Mouse (Mus musculus) olfactory bulb, adult 2 months (tissue): ENCODE data around the gene Atp5g2. TPM values are rescaled to one million over a fixed set of nuclear protein-coding genes. Genes with fewer than 3 reads are reported as not detected.

Experiments
- H3K27ac ChIP-seq: fragments of 200-500 bp; 2 replicates; pipeline ENCODE4 v1.5.1; 2012; ENCODE audit warnings: low read depth, low read length; ENCODE audit not compliant: insufficient read depth
- H3K4me1 ChIP-seq: fragments of 200-500 bp; 2 replicates; pipeline ENCODE4 v1.6.1; 2012; ENCODE audit warnings: low read length; ENCODE audit not compliant: control insufficient read depth, insufficient read depth
- H3K4me3 ChIP-seq: fragments of 200-500 bp; 2 replicates; pipeline ENCODE4 v1.5.1; 2012; ENCODE audit warnings: mild to moderate bottlenecking, low read depth, low read length, moderate library complexity; ENCODE audit not compliant: insufficient read depth
- CTCF ChIP-seq: fragments of 200-500 bp; IDR thresholded peaks from 2 replicates; pipeline ENCODE4 v1.5.1; 2012; ENCODE audit warnings: low read depth, mild to moderate bottlenecking, low read length, moderate library complexity; ENCODE audit not compliant: insufficient read depth
- POLR2A ChIP-seq: fragments of 200-500 bp; IDR thresholded peaks from 2 replicates; pipeline ENCODE4 v1.6.1; 2012; ENCODE audit warnings: mild to moderate bottlenecking, low read depth, low read length, moderate library complexity; ENCODE audit not compliant: insufficient read depth
- WGBS: fragments of 180-500 bp; shearing (Covaris S2); methylation state at CpG from one replicate; pipeline ENCODE4 v1.1.7; 2018; 5-methylcytosine and 5-hydroxymethylcytosine counted together
- polyA plus RNA-seq: library from polyadenylated mRNA; stranded (reverse); fragments of >200 nt; gene quantifications from 2 replicates; pipeline ENCODE4 v1.2.4, GENCODE M21; 2012; ENCODE audit warnings: low replicate concordance; ENCODE audit not compliant: missing spikeins, insufficient read depth, insufficient read length

Gene Atp5g2
- not detected in 2 replicates for polyA plus RNA-seq

DNA sequence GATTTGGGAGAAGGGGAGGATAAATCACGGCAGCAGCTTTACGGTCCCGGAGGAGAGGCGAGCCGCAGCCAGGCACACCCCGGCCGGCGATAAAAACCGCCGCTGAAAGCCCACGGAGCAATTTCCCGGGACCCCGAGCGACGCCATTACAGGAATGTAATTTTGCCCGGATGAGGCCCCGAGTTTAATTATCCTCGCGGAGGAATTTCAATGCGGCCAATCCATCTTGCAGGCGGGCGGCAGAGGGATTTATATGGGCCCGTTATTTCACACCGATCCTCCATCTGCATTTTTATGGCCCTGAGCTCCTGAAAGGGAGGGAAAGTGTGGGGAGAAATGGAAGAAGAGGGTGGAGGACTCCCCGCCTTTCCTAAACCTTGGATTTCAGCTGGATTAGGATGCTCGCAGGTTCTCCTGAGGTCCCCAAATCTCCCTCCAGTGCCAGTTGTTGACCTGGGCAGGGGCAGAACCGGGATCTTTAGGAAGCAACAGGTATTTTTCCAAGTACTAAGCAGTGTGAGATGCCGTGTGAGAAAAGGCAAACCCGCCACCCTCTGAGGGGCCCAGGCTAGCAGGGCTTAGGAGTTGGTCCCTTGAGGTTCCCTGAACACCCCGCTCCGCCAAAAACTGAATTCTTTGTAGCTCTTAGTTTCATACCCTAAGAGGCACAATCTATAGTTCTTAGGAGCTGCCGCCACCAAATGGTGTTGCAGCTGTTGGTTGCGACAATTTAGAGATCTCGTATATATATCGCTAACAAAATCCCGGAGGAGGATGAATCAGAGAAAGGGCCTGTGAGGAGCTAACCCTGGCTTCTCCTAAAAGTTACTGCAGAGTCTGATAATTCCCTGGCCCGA is at the start of gene Atp5g2:
Atp5g2 (minus strand) TSS at position 138 of the 857 bp plus-strand sequence.
- 2% methylated on average over 37 of the region's 37 CpGs for WGBS
- H3K4me3 ChIP-seq = peak within 1 kb of the TSS; percentile 54
- peak within 1 kb of the TSS; percentile 88 for H3K27ac ChIP-seq
- TF ChIP-seq CTCF (no peak), POLR2A (peak; percentile 27; the same call in 1 of the 2 replicates)
- H3K4me1 ChIP-seq = peaks cover 12% of the 10 kb centered on the region

DNA sequence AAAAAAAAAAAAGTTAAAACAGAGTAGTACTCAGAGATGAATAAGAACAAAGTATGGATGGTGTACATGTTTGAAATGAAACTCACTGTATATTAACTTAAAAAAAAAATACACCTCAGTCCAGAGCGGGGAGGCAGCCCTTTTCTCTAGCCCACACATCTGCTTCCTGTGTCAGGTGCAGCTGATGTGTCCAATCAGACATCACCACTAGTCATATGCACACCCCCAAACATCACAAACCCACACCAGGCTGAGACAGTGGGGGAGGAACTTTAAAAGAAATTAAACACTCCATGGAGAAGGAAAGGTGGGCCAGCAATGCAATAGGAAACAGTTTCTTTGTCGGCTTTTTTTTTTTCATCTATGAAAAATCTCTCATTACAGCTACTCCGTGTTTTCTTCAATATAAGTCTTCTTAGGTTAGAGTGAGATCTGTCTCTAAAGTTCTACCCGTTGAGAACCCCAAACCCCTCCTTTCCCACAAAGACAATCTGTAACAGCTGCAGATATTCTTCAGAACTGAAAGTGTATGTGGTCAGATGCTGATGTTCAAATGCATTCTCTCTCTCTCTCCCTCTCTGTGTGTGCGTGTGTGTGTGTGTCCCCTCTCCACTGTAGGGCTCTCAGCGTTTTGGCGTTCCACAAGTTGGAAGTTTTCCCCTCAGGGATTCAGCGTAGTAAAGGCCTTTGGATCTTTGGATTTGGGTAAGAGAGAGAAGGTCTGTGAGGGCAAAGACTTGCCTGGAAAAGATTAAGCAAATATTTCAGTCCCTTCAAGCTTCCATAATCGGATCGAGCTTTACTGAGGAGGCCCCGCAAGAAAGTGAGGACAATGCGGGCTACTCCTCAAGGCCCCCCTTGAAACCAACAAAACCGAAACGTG is 49.1 kb upstream of the Atp5g2 start:
- 12% methylated on average over 14 of the region's 14 CpGs for WGBS
- H3K4me1 ChIP-seq = peaks cover 4% of the 10 kb centered on the region; the same call in 1 of the 2 replicates
- TF ChIP-seq POLR2A (no peak), CTCF (no peak)
- peak overlapping the region; percentile 95 for H3K4me3 ChIP-seq
- no peak overlapping the region for H3K27ac ChIP-seq

DNA sequence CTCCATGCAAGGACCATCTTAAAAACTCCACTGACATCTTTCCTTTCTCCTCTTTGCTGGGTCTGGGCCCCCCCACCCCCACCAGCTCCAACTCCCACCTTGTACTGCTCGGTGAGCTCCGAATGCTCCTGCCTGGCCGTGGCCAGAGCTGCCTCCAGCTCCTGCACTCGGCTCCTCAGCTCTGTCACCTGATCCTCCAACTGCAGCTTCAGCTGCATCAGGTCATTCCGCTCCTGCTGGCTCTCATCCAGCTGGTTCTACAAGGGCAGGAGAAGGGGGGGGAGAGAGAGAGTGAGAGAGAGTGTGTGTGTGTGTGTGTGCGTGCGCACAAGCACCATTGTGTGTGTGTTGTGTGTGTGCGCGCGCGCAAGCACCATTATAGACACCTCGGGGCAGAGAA is 44.0 kb upstream of the Atp5g2 start:
- no peak overlapping the region for H3K27ac ChIP-seq
- TF ChIP-seq POLR2A (no peak), CTCF (no peak)
- 78% methylated on average over 12 of the region's 12 CpGs for WGBS
- no peak overlapping the region for H3K4me3 ChIP-seq
- H3K4me1 ChIP-seq = no peaks in the 10 kb centered on the region

DNA sequence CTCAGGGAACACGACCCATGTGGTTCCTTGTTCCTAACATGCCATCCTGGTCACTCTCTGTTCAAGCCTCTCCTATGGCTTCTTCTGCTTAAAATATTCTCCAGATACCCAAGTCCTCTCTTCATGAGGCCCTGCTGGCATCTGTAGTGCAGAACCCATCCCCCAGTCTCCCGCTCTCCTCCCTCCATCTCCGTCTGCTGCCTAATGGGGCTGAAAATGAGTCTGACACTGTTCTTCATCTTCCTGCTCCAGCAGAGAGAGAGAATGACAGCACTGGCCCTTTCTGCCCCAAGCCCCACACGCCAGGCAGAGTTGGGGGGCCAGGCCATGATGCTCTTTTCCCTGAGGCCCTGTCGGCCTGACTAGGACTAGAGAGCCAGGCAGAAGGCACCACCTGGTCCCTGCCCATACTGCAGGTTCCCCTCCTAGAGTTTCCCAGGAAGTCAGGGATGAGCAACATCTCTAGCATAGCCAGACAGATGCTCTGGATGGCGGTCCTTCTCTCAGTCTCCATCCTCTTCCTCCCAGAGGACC is 35.7 kb upstream of the Atp5g2 start:
- H3K4me1 ChIP-seq = peaks cover 14% of the 10 kb centered on the region
- TF ChIP-seq POLR2A = no peak
- TF ChIP-seq CTCF = no peak
- 66% methylated on average over 6 of the region's 6 CpGs for WGBS
- H3K27ac ChIP-seq = no peak overlapping the region
- no peak overlapping the region for H3K4me3 ChIP-seq

DNA sequence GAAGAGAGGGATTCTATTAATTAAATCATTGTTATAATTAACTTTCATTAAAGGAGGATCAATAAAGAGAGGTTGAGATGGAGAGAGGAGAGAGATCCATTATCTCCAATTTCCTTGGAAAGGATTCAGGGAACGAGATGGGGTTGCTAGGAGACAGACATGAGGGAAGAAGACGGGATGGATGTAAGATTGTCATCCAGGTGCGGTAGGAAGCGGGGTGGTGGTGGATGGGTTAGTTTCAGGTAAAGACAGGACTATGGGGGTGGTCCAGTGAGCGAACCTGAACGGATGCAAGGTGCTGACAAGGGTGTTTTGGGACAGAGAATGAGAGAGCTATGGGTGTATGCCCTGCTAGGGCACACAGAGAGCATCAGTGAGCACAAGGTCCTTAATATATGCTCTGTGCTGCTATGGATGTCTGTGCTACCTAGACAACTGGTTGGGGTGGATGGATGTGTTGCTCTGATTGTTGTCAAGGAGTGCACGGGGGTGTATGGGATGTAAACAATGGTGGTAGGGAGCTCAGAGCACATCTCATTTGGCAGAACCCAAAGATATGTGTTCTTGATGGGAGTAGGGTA is 33.9 kb upstream of the Atp5g2 start:
- no peak overlapping the region for H3K4me3 ChIP-seq
- 68% methylated on average over 7 of the region's 7 CpGs for WGBS
- H3K27ac ChIP-seq = no peak overlapping the region
- H3K4me1 ChIP-seq = peaks cover 14% of the 10 kb centered on the region
- TF ChIP-seq CTCF (no peak), POLR2A (no peak)

DNA sequence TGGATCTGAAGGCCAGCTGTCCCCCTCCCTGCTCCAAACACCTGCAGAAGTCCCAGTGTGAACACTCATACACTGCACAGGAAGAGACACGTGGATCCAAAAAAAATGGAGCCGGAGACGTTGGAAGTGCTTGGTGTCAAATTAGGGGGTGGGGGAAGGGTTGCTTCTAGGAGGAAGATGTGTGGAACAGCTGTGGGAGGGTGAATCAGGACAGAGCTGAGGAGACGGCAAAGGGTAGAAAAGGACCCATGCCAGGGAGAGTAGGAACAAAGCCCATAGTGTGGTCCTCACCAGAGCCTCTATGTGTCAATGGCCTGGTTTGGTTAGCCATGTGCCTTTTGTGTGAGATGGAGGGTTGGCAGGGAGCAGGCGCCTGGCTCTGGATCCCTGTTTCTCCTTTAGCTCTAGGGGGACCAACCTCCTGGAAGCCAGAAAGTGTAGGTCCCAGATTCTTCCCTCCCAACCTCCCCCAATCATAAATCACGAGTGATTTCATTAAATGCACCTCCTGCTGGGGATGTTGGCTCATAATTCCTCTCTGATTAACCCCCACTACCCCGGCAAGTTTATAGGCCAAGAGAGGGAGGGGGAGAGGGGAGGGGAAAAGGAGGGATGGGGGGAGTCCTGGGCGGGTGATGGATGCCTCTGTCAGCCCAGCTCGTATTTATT is 33.2 kb upstream of the Atp5g2 start:
- no peak for TF ChIP-seq POLR2A
- TF ChIP-seq CTCF = no peak
- WGBS = 18% methylated on average over 9 of the region's 9 CpGs
- no peak overlapping the region for H3K4me3 ChIP-seq
- peaks cover 14% of the 10 kb centered on the region for H3K4me1 ChIP-seq
- H3K27ac ChIP-seq = no peak overlapping the region

DNA sequence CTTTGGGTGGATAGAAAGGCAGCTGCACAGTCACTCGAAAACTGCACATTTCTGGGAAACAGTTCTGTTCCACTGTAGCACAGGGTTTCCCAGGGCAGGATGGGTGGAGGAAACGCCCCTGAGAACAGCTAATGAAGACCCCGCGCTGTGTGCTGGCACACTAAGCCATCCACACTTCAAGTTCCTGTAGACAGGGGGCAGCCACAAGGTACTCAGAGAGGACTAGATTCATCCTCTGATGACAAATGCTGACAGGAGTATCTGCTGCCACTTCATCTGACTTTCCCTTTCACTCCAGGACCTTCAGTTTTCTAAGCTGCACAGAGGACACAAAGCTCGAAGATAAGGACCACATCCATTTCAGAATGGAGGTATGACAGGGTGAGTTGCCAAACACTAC is 32.7 kb upstream of the Atp5g2 start:
- Histone ChIP-seq H3K4me1 (peaks cover 14% of the 10 kb centered on the region), H3K27ac (no peak overlapping the region), H3K4me3 (no peak overlapping the region)
- no peak for TF ChIP-seq CTCF
- no peak for TF ChIP-seq POLR2A
- WGBS = 49% methylated on average over 5 of the region's 5 CpGs

DNA sequence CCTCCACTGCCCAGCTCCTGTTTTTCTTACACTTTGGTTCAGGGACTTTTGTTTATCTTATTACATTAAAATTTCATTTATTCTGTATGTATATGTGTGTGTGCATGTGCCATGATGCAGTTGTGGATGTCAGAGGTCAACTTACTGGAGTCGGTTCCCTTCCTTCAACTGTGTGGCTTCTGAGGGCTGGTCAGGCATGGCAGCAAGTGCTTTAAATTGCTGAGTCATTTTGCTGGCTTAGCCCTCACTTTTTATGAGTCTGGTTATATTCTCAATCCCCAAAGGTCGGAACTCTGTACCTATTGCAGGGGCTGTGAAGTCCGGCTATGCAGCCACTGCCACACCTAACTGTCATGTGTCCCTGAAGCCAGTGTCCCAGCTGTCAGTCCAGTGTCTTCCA is 30.8 kb upstream of the Atp5g2 start:
- H3K4me3 ChIP-seq = no peak overlapping the region
- TF ChIP-seq POLR2A (no peak), CTCF (no peak)
- 97% methylated on average over 3 of the region's 3 CpGs for WGBS
- H3K4me1 ChIP-seq = peaks cover 14% of the 10 kb centered on the region
- H3K27ac ChIP-seq = no peak overlapping the region
